Mouse (Mus musculus) stomach, postnatal 0 days (tissue): ENCODE data around the gene Trip11.

Experiments used
- CTCF ChIP-seq: IDR thresholded peaks from 2 replicates; pipeline ENCODE4 v1.5.1; 2016; ENCODE audit warnings: antibody characterized with exemption, low read depth, mild to moderate bottlenecking, moderate library complexity
- EP300 ChIP-seq: optimal IDR thresholded peaks from 2 replicates; pipeline ENCODE3; 2016; ENCODE audit warnings: antibody characterized with exemption

DNA sequence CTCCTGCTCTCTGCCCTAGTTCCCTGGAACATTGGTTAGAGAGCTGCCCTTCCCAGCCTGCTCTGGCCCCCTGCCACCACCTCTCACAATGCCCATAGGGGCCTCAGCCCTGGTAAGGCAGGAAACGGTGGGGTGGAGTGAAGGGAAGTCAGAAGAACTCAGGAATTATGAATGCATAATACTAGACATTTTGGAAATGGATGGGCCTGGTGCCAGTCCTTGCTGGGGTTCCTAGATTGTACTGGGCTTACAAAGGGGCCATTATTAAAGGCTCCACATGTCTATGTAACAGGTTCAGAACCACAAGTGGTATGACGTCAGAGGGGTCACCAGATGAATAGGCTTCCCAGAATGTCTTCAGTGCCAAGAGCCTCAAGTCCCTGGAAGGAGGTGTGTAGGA, 105.7 kb downstream of the Trip11 start:
- TF ChIP-seq CTCF (no peak), EP300 (no peak)
